Mouse (Mus musculus) hindbrain, postnatal 0 days (tissue): ENCODE results near the gene Ilvbl. TPM values are rescaled to one million over a fixed set of nuclear protein-coding genes. Genes with fewer than 3 reads are reported as not detected.

ENCODE experiments used
- ATAC-seq: fragments of 200-750 bp; cut with Nextera tagmentation; 2 replicates; pipeline ENCODE4 v1.8.0; 2017; ENCODE audit warnings: mild to moderate bottlenecking, moderate TSS enrichment, moderate library complexity
- DNase-seq: peaks from one replicate; pipeline ENCODE4 v3.0.0-alpha.2; 2015; ENCODE audit warnings: low spot score
- H3K27ac ChIP-seq: fragments of 300-500 bp; sonication (generic); 2 replicates; pipeline ENCODE4 v1.5.1; 2014; ENCODE audit warnings: mild to moderate bottlenecking
- H3K27me3 ChIP-seq: fragments of 300-500 bp; sonication (generic); 2 replicates; pipeline ENCODE4 v1.6.1; 2014; ENCODE audit warnings: low read length, mixed read lengths; ENCODE audit not compliant: insufficient read depth
- H3K36me3 ChIP-seq: fragments of 300-500 bp; sonication (generic); 2 replicates; pipeline ENCODE4 v1.6.1; 2014; ENCODE audit warnings: low read length, mixed read lengths; ENCODE audit not compliant: insufficient read depth
- H3K4me1 ChIP-seq: fragments of 300-500 bp; sonication (generic); 2 replicates; pipeline ENCODE4 v1.6.1; 2014; ENCODE audit warnings: antibody characterized with exemption, low read length, mixed read lengths; ENCODE audit not compliant: insufficient read depth
- H3K4me2 ChIP-seq: fragments of 300-500 bp; sonication (generic); 2 replicates; pipeline ENCODE4 v1.6.1; 2014; ENCODE audit warnings: low read depth, mild to moderate bottlenecking, low read length, moderate library complexity, mixed read lengths
- H3K4me3 ChIP-seq: fragments of 300-500 bp; sonication (generic); 2 replicates; pipeline ENCODE4 v1.5.1; 2014; ENCODE audit warnings: low read length
- H3K9ac ChIP-seq: fragments of 300-500 bp; sonication (generic); replicated peaks from 2 replicates; pipeline ENCODE4 v1.6.1; 2014; ENCODE audit warnings: mild to moderate bottlenecking, low read length, moderate library complexity, mixed read lengths
- H3K9me3 ChIP-seq: fragments of 300-500 bp; sonication (generic); 2 replicates; pipeline ENCODE4 v1.6.1; 2016; ENCODE audit warnings: low read length, mixed read lengths
- CTCF ChIP-seq: IDR thresholded peaks from 2 replicates; pipeline ENCODE4 v1.5.1; 2016; ENCODE audit warnings: antibody characterized with exemption, control low read depth, low read depth
- WGBS: fragments of 180-500 bp; shearing (Covaris S2); extraction: QIAGEN DNeasy Blood & Tissue Kit; methylation state at CpG from one replicate; pipeline ENCODE4 v1.1.7; 2014; 5-methylcytosine and 5-hydroxymethylcytosine counted together
- microRNA-seq, 2 experiments: library from miRNA; unstranded; fragments of <30 nt; microRNA quantifications; one replicate each; pipeline ENCODE4; 2016
- polyA plus RNA-seq: library from polyadenylated mRNA; unstranded; fragments of >200 nt; fragmentation: Nextera tagmentation; extraction: Ambion mirVana; gene quantifications from 2 replicates; pipeline ENCODE4 v1.2.1, GENCODE M21; 2015
- total RNA-seq: library from RNA; depleted of rRNA; stranded (reverse); fragments of >200 nt; gene quantifications from 2 replicates; pipeline ENCODE4 v1.2.3, GENCODE M21; 2014; rRNA removed

Ilvbl gene
- total and polyA plus RNA-seq, 2 experiments from 2014 or later, result 59.1 to 83.6 TPM

DNA sequence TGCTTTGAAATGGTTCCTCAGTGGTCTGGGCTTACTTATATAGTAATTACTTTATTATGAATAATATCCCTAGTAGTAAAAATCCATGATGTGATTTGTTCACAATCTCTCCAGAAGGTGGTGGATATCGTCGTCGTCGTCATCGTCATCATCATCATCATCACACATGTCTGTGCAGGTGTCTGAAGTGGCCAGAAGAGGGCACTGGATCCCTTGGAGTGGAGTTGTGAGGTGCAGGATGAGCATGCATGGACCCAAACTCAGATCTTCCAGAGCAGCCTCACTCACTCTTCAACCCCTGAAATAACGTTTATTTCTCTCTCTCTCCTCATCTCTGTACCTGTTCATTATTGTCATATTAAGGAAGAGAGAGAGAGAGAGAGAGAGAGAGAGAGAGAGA is 58.2 kb downstream of the Ilvbl start:
- no peaks in the 10 kb centered on the region for H3K27me3 ChIP-seq
- H3K4me2 ChIP-seq, result 0 out of 2 replicates have a peak overlapping the region, but pooled peaks have one; percentile 25
- DNase-seq (peak; percentile 74), ATAC-seq (peak; percentile 83; the same call in 1 of the 2 replicates)
- no peak overlapping the region for H3K4me3 ChIP-seq
- H3K36me3 ChIP-seq, result no peaks in the 10 kb centered on the region
- no peaks in the 10 kb centered on the region for H3K4me1 ChIP-seq
- peak; percentile 85 for TF ChIP-seq CTCF
- no peak overlapping the region for H3K9ac ChIP-seq
- 12% methylated on average over 6 of the region's 6 CpGs for WGBS
- H3K9me3 ChIP-seq, result no peaks in the 10 kb centered on the region
- H3K27ac ChIP-seq, result no peak overlapping the region

Small RNAs within 50 kb of the gene (microRNA-seq; reads per million reads assigned to microRNA genes)
- 0 reads per million in 2 experiments for gene Gm27541

Other genes with a start within 250 kb of the Ilvbl start
- 123 and 158 TPM in 2 replicates for gene Agpat3, start 221.9 kb upstream of the Ilvbl start, total RNA-seq
- 115 and 117 TPM in 2 replicates for gene Agpat3, start 221.9 kb upstream of the Ilvbl start, polyA plus RNA-seq
- 176 and 179 TPM in 2 replicates for gene Rrp1, start 161.3 kb upstream of the Ilvbl start, total RNA-seq
- gene Rrp1, start 161.3 kb upstream of the Ilvbl start, polyA plus RNA-seq, result 429 and 435 TPM in 2 replicates
- gene Cstb, start 148.7 kb upstream of the Ilvbl start, total RNA-seq, result 80.6 and 84.4 TPM in 2 replicates
- 147 and 148 TPM in 2 replicates for gene Cstb, start 148.7 kb upstream of the Ilvbl start, polyA plus RNA-seq
- gene Pdxk, start 109.4 kb upstream of the Ilvbl start, total RNA-seq, result 63.1 and 70.7 TPM in 2 replicates
- gene Pdxk, start 109.4 kb upstream of the Ilvbl start, polyA plus RNA-seq, result 42.8 and 45.8 TPM in 2 replicates
- not detected in 2 replicates for gene Olfr1358, start 56.9 kb upstream of the Ilvbl start, total RNA-seq
- not detected in 2 replicates for gene Olfr1358, start 56.9 kb upstream of the Ilvbl start, polyA plus RNA-seq
- gene Syde1, start 17.6 kb downstream of the Ilvbl start, total RNA-seq, result 5.6 and 7.2 TPM in 2 replicates
- 3.5 and 3.6 TPM in 2 replicates for gene Syde1, start 17.6 kb downstream of the Ilvbl start, polyA plus RNA-seq
- not detected in 2 replicates for gene Olfr1357, start 43.7 kb downstream of the Ilvbl start, total RNA-seq
- not detected in 2 replicates for gene Olfr1357, start 43.7 kb downstream of the Ilvbl start, polyA plus RNA-seq
- gene Casp14, start 143.9 kb downstream of the Ilvbl start, total RNA-seq, result not detected in 2 replicates
- not detected in 2 replicates for gene Casp14, start 143.9 kb downstream of the Ilvbl start, polyA plus RNA-seq
- not detected in 2 replicates for gene Ccdc105, start 178.7 kb downstream of the Ilvbl start, total RNA-seq
- gene Ccdc105, start 178.7 kb downstream of the Ilvbl start, polyA plus RNA-seq, result 0.16 and 0.28 TPM in 2 replicates
- 79.2 and 80.1 TPM in 2 replicates for gene Slc1a6, start 206.2 kb downstream of the Ilvbl start, total RNA-seq
- 38.8 and 41.3 TPM in 2 replicates for gene Slc1a6, start 206.2 kb downstream of the Ilvbl start, polyA plus RNA-seq